Mouse (Mus musculus) layer of hippocampus, adult 11-12 months (tissue): ENCODE data around the gene Sprr2d.

Experiments
- DNase-seq: peaks from one replicate; pipeline ENCODE4 v3.0.0; 2022; ENCODE audit warnings: low spot score

The Sprr2d gene

GRCm38 (mm10) chr3:92338840-92339239 lies at the start of gene Sprr2d:
TSS of gene Sprr2d (plus strand) at chr3:92339140.
- DNase-seq, result no peak

- no peak for DNase-seq
These were observed 31.5 kb upstream of the Sprr2d start for GRCm38 (mm10) chr3:92307406-92307805.

GRCm38 (mm10) chr3:92316320-92316719 lies 22.6 kb upstream of the Sprr2d start, which contains the start of gene Sprr2b:
TSS of gene Sprr2b (plus strand) at chr3:92316620.
- DNase-seq, result no peak

GRCm38 (mm10) chr3:92317384-92317783 lies 21.6 kb upstream of the Sprr2d start:
- no peak for DNase-seq

GRCm38 (mm10) chr3:92336278-92336677 lies 2.7 kb upstream of the Sprr2d start:
- DNase-seq, result no peak

GRCm38 (mm10) chr3:92351843-92352242 lies 12.9 kb downstream of the Sprr2d start, which contains the start of gene Sprr2e:
TSS of gene Sprr2e (plus strand) at chr3:92352143.
- DNase-seq, result no peak

- DNase-seq, result no peak
These were observed 22.7 kb downstream of the Sprr2d start for GRCm38 (mm10) chr3:92361619-92362018.

- no peak for DNase-seq
These were observed 25.9 kb downstream of the Sprr2d start, which contains the start of gene Sprr2f for GRCm38 (mm10) chr3:92364887-92365286. TSS of gene Sprr2f (plus strand) at chr3:92365187.

GRCm38 (mm10) chr3:92373613-92374012 lies 34.7 kb downstream of the Sprr2d start:
- DNase-seq, result no peak

- no peak for DNase-seq
These were observed 46.4 kb downstream of the Sprr2d start, which contains the start of gene Sprr2h for GRCm38 (mm10) chr3:92385385-92385784. TSS of gene Sprr2h (plus strand) at chr3:92385685.
